Mouse (Mus musculus): ENCODE data around the gene Il12rb1. TPM values are rescaled to one million over a fixed set of nuclear protein-coding genes. Genes with fewer than 3 reads are reported as not detected.

Gene Il12rb1
- total RNA-seq, 1 experiment from 2014 or later = 3.1 TPM

- ATAC-seq (ENCODE audit: extremely low read depth, insufficient number of reproducible peaks, low FRiP score, poor library complexity, severe bottlenecking) = no peak
Observed at GRCm38 (mm10) chr8:70864712-70865221, 56.5 kb downstream of the Il12rb1 start.

DNA sequence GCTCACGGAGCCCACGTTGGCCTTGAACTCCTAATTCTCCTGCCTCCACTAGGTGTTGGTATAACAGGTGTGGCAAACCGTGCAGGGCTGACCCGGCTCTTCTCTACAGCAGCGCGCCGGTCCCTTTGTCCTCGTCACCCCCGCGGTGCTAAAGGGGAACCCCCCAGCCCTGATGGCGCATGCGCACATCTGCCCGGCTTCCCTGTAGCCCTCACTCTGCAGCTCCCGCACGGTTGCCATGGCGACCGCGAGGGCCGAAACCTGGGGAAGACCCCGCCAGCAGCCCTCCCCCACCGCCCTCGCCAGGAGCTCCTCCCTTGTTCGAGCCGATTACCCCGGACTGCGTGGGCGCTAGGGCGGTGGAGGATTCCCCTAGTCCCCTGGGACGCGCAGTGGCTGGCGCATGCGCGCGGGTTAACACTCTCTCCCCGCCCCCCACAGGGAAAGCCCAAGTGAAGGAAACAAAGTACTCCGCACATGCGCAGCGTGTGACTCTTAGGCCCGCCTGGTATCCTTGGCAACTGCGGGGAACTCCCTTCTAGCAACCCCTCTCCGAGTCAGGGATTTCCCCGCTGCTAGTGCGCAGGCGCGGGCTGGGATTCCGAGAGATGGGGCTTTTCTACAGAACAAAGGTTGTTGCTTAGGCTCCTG is 57.2 kb downstream of the Il12rb1 start:
- ATAC-seq (ENCODE audit: extremely low read depth, insufficient number of reproducible peaks, low FRiP score, poor library complexity, severe bottlenecking) = peak; percentile 69

DNA sequence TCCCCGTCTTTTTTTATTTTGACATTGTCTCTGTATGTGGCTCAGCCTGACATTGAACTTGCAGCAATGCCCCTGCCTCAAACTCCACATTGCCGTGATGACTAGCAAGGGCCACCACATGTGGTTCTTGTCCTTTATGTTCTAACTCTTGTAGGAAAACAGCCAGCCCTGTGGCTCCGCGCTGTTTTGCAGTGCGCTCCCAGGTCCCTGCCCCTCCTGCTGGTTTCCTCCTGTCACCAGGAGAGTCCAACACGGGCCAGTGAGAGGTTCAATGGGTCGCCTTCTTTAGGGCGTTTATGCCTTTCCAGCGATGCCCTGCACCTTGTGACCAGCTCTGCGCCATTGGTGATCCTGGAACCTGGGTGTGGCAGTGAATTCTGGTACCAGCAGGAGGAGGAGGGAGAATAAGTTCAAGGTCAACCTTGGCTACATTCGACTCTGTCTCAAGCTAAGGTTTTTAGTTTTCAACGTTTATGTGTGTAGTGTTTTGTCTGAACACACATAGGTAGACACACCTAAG is 57.8 kb downstream of the Il12rb1 start:
- ATAC-seq (ENCODE audit: extremely low read depth, insufficient number of reproducible peaks, low FRiP score, poor library complexity, severe bottlenecking) = no peak

GRCm38 (mm10) chr8:70866566-70866965 is 58.3 kb downstream of the Il12rb1 start:
- ATAC-seq (ENCODE audit: extremely low read depth, insufficient number of reproducible peaks, low FRiP score, poor library complexity, severe bottlenecking) = no peak

- peak; percentile 11; the same call in 1 of the 2 replicates for ATAC-seq (ENCODE audit: extremely low read depth, insufficient number of reproducible peaks, low FRiP score, poor library complexity, severe bottlenecking)
Observed at GRCm38 (mm10) chr8:70868559-70869198, 60.4 kb downstream of the Il12rb1 start.

- ATAC-seq (ENCODE audit: extremely low read depth, insufficient number of reproducible peaks, low FRiP score, poor library complexity, severe bottlenecking) = no peak
Observed at GRCm38 (mm10) chr8:70869199-70869571, 60.9 kb downstream of the Il12rb1 start.

GRCm38 (mm10) chr8:70869601-70870041 is 61.4 kb downstream of the Il12rb1 start:
- ATAC-seq (ENCODE audit: extremely low read depth, insufficient number of reproducible peaks, low FRiP score, poor library complexity, severe bottlenecking) = peak; percentile 40; the same call in 1 of the 2 replicates

Other genes with a start within 250 kb of the Il12rb1 start
- gene Isyna1, start 214.1 kb upstream of the Il12rb1 start, total RNA-seq (2017) = 51.3 and 51.4 TPM in 2 replicates
- gene Ssbp4, start 199.6 kb upstream of the Il12rb1 start, total RNA-seq (2017) = 31.3 and 45.8 TPM in 2 replicates
- gene Lrrc25, start 192.3 kb upstream of the Il12rb1 start, total RNA-seq (2017) = 54.1 and 63.7 TPM in 2 replicates
- gene Gdf15, start 176.0 kb upstream of the Il12rb1 start, total RNA-seq (2017) = not detected in 2 replicates
- 4.4 and 7.7 TPM in 2 replicates for gene Pgpep1, start 148.1 kb upstream of the Il12rb1 start, total RNA-seq (2017)
- gene Lsm4, start 135.2 kb upstream of the Il12rb1 start, total RNA-seq (2017) = 103 and 134 TPM in 2 replicates
- gene Jund, start 109.5 kb upstream of the Il12rb1 start, total RNA-seq (2017) = 316 and 319 TPM in 2 replicates
- 2.4 and 2.8 TPM in 2 replicates for gene Iqcn, start 105.0 kb upstream of the Il12rb1 start, total RNA-seq (2017)
- gene Gm3336, start 89.9 kb upstream of the Il12rb1 start, total RNA-seq (2017) = not detected in 2 replicates
- gene Pde4c, start 84.7 kb upstream of the Il12rb1 start, total RNA-seq (2017) = 2.2 and 2.4 TPM in 2 replicates
- gene Rab3a, start 53.8 kb upstream of the Il12rb1 start, total RNA-seq (2017) = 5.2 and 5.5 TPM in 2 replicates
- gene Mpv17l2, start 47.5 kb upstream of the Il12rb1 start, total RNA-seq (2017) = 4.5 and 4.8 TPM in 2 replicates
- gene Pik3r2, start 31.7 kb upstream of the Il12rb1 start, total RNA-seq (2017) = 19.9 and 20.3 TPM in 2 replicates
- 30.7 and 40.2 TPM in 2 replicates for gene Mast3, start 3.4 kb upstream of the Il12rb1 start, total RNA-seq (2017)
- 20.7 and 24.9 TPM in 2 replicates for gene Arrdc2, start 31.3 kb downstream of the Il12rb1 start, total RNA-seq (2017)
- not detected in 2 replicates for gene Kcnn1, start 54.8 kb downstream of the Il12rb1 start, total RNA-seq (2017)
- 20.0 and 26.8 TPM in 2 replicates for gene Ccdc124, start 65.5 kb downstream of the Il12rb1 start, total RNA-seq (2017)
- gene Slc5a5, start 84.3 kb downstream of the Il12rb1 start, total RNA-seq (2017) = not detected in 2 replicates
- gene Rpl18a, start 89.0 kb downstream of the Il12rb1 start, total RNA-seq (2017) = 1,826 and 2,087 TPM in 2 replicates
- 11.9 and 13.5 TPM in 2 replicates for gene Map1s, start 97.5 kb downstream of the Il12rb1 start, total RNA-seq (2017)

Data from neutrophil, adult 5-6 weeks (primary cell).